Mouse (Mus musculus) testis, postnatal 10 days (tissue): Measurements from ENCODE around the gene Dnaja2.
A peak's percentile ranks its signal among the peaks of the same experiment; 100 is the strongest.

ENCODE experiments used
- DNase-seq: peaks from one replicate; pipeline ENCODE4 v3.0.0; 2021; ENCODE audit warnings: low spot score

Gene Dnaja2

GRCm38 (mm10) chr8:85554391-85555180 lies 558 bp downstream of the Dnaja2 start:
- DNase-seq, result no peak

GRCm38 (mm10) chr8:85551934-85552333 lies 3.2 kb downstream of the Dnaja2 start:
- DNase-seq, result no peak

GRCm38 (mm10) chr8:85536332-85536731 lies 18.8 kb downstream of the Dnaja2 start:
- DNase-seq, result no peak

- no peak for DNase-seq
Observed at GRCm38 (mm10) chr8:85534163-85534562, 21.0 kb downstream of the Dnaja2 start.

GRCm38 (mm10) chr8:85533434-85533833 lies 21.7 kb downstream of the Dnaja2 start:
- DNase-seq, result no peak

- no peak for DNase-seq
Observed at GRCm38 (mm10) chr8:85532843-85533242, 22.3 kb downstream of the Dnaja2 start.

GRCm38 (mm10) chr8:85531471-85531870 lies 23.7 kb downstream of the Dnaja2 start:
- no peak for DNase-seq

GRCm38 (mm10) chr8:85530717-85531116 lies 24.4 kb downstream of the Dnaja2 start:
- no peak for DNase-seq

GRCm38 (mm10) chr8:85528959-85529358 lies 26.2 kb downstream of the Dnaja2 start:
- DNase-seq, result no peak

- DNase-seq, result peak; percentile 76
Observed at GRCm38 (mm10) chr8:85526105-85526504, 29.0 kb downstream of the Dnaja2 start.

GRCm38 (mm10) chr8:85524086-85524485 lies 31.1 kb downstream of the Dnaja2 start:
- DNase-seq, result no peak

GRCm38 (mm10) chr8:85521332-85521731 lies 33.8 kb downstream of the Dnaja2 start:
- no peak for DNase-seq

GRCm38 (mm10) chr8:85520586-85520985 lies 34.6 kb downstream of the Dnaja2 start:
- no peak for DNase-seq

- DNase-seq, result no peak
Observed at GRCm38 (mm10) chr8:85517956-85518355, 37.2 kb downstream of the Dnaja2 start.

- no peak for DNase-seq
Observed at GRCm38 (mm10) chr8:85517336-85517735, 37.8 kb downstream of the Dnaja2 start.

- DNase-seq, result no peak
Observed at GRCm38 (mm10) chr8:85515391-85515790, 39.8 kb downstream of the Dnaja2 start.

- DNase-seq, result no peak
Observed at GRCm38 (mm10) chr8:85513283-85513682, 41.9 kb downstream of the Dnaja2 start.

GRCm38 (mm10) chr8:85512234-85512633 lies 42.9 kb downstream of the Dnaja2 start:
- no peak for DNase-seq

GRCm38 (mm10) chr8:85508661-85509060 lies 46.5 kb downstream of the Dnaja2 start:
- DNase-seq, result no peak

- DNase-seq, result no peak
Observed at GRCm38 (mm10) chr8:85506620-85507019, 48.5 kb downstream of the Dnaja2 start.

GRCm38 (mm10) chr8:85504704-85505103 lies 50.4 kb downstream of the Dnaja2 start:
- DNase-seq, result no peak

- no peak for DNase-seq
Observed at GRCm38 (mm10) chr8:85503065-85503464, 52.1 kb downstream of the Dnaja2 start.

- no peak for DNase-seq
Observed at GRCm38 (mm10) chr8:85502381-85502780, 52.8 kb downstream of the Dnaja2 start.
